Mouse (Mus musculus): ENCODE results near the gene Gapvd1. TPM values are rescaled to one million over a fixed set of nuclear protein-coding genes. Genes with fewer than 3 reads are reported as not detected.

Gene Gapvd1
- total RNA-seq, 2 experiments from 2014 or later = 99.1 to 101 TPM

DNA sequence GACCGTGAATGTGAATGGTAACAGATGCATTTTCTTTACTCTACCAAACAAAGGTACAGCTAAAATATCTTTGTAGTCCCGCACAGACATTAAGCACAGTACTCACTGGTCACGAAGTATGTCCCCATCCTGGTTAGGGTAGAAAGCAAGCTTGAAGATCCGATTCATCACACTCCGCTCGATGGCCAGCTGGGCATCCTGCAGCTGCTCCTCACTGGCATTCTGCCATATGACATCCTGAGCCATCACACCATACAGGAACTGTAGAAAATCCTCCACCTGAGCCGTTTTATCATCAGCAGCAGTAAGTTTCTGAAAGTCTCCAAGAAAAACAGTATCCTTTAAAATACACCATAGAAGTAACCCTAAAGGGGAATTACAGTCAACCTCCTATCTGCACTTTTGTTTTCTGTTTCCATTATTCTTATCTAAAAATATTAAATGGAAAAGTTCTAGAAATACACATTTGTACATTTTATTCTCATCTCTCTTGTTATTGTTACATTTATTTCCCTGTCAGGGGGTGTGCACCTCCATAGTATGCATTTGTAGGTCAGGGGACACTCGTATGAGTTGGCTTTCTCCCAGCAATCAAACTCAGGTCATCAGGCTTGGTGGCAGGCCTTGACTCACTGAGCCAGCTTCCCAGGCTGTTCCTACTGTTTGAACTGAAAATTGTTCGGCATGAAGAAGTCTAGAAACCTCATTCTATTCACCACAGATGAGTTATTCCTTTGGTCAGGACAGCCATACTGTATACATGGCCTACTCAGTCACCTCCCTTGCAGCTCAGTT lies 70.8 kb downstream of the Gapvd1 start:
- no peak for TF ChIP-seq CTCF (IDR thresholded peaks at IDR 0.05)
- no peak overlapping the region for H3K4me3 ChIP-seq
- DNase-seq (ENCODE audit: extremely low spot score in 1 of 2, low spot score in 2 of 2) = no peak
- H3K27ac ChIP-seq = no peak overlapping the region
- intact Hi-C loops (cut with DNase I) = no loop called here

DNA sequence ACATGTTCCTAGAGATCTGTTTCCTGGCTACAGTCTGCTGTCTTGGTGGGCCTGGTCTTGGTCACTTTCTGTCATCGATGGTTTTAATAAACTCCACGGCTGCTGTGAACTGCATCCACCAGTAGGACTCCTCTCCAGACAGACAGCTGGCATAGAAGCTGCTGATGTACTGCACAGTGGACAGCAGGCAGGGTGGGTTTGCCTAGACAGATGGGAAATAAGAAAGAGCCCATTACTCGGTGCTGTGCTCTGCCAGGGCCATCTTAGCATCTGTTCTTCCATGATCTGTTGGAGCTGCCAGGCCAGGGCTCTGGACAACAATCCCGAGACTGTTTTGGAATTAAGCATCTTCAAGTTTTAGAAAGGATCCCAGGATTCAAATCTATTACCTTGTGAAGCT lies 77.1 kb downstream of the Gapvd1 start:
- no peak overlapping the region for H3K27ac ChIP-seq

DNA sequence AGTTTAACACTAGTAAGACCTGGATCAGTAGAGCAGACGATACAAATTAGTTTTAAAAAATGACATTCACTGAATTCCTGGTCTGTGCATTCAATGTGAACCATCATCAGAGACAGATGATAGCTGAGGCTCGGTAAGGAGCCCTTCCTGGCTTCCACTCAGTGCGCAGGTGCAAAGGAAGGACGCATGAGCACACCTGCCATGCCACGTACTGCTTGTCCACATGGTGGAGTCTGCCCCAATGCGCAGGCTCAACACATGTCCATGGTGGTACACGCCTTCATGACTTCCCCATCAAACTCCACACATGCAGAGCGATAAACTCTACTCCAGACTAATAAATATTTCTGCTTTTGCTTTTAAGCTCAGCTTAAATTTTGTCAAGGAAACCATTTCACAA lies 78.0 kb downstream of the Gapvd1 start:
- Histone ChIP-seq H3K27ac (no peak overlapping the region), H3K4me3 (no peak overlapping the region)
- no peak for DNase-seq (ENCODE audit: extremely low spot score in 1 of 2, low spot score in 2 of 2)
- intact Hi-C loops (cut with DNase I) = no loop called here
- TF ChIP-seq CTCF (IDR thresholded peaks at IDR 0.05) = no peak

More for the DNA sequence above, 77.1 kb downstream of the Gapvd1 start:
- H3K4me3 ChIP-seq = no peak overlapping the region
- intact Hi-C loops (cut with DNase I) = no loop called here
- no peak for TF ChIP-seq CTCF (IDR thresholded peaks at IDR 0.05)
- no peak for DNase-seq (ENCODE audit: extremely low spot score in 1 of 2, low spot score in 2 of 2)

DNA sequence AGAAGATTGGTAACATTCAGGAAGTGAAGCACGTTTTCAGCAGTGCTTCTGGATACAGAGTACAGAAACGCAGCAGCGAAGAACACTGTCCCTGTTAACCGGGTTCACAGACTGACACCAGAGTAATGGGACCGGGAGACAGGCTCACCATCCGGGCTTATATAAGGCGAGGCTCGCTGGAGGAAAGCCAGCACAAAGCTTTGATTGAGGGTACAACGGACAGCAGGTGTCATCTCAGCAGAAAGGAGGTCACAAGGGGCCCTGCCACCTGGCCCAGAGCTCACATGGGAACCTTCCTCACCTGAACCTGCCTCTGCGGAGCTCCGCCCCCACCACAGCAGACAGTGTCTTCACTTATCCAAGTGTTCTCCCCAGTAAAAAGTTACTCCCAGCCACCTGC lies 81.2 kb downstream of the Gapvd1 start:
- intact Hi-C loops (cut with DNase I) = no loop called here
- no peak for TF ChIP-seq CTCF (IDR thresholded peaks at IDR 0.05)
- DNase-seq (ENCODE audit: extremely low spot score in 1 of 2, low spot score in 2 of 2) = no peak
- H3K4me3 ChIP-seq = no peak overlapping the region
- no peak overlapping the region for H3K27ac ChIP-seq

DNA sequence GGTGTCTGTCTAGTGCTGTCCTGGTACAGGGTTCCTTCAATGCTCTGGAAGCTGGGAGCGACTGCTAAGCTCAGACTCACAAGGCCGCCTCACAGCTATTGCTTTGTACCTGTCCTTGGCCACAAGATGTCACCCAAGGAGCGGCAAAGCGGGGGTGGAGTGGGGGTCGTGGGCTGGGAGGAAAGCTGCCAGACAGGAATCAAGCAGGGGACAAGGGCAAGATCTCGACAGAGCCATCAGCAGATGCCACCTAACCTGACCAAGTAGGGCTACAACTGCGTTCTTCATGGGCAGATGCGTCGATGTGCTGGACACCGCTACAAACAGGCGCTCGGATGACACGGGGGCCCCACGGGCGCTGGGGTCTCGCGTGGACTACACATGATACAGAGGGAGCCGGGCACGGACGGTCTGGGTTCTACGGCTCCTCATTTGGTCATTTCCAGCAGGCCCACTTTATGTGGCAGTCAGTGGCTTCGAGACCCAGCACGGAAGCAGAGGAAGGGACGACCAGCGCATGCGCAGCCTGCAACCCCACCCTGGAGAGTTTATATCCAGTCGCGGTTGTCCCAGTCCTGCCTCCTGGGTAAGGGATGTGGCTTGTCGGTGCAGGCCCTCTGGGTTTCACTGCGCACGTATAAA lies 83.5 kb downstream of the Gapvd1 start:
- intact Hi-C loops (cut with DNase I) = no loop called here
- TF ChIP-seq CTCF (IDR thresholded peaks at IDR 0.05) = peak; percentile 46
- Histone ChIP-seq H3K4me3 (peak overlapping the region; percentile 52), H3K27ac (peak overlapping the region; percentile 80)
- peak; percentile 37 to 49 for DNase-seq (ENCODE audit: extremely low spot score in 1 of 2, low spot score in 2 of 2)

DNA sequence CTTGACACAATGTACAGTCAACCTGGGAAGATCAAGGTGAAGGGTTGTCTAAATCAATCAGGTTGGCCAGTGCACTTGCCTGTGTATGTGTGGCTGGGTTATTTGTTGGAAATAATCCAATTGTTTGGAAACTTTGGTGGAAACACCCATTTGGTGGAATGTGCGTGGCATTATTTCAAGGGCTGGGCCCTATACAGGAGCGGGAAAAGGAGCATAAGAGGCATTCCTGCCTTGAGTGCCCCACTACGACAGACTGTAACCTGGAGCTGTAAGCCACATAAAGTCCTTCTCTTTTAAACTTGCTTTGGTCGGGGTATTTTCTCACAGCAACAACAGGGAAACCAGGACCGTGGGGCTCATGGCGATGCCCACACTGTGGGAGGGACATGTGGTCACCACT lies 84.6 kb downstream of the Gapvd1 start:
- no peak for TF ChIP-seq CTCF (IDR thresholded peaks at IDR 0.05)
- intact Hi-C loops (cut with DNase I) = no loop called here
- H3K27ac ChIP-seq = no peak overlapping the region
- H3K4me3 ChIP-seq = no peak overlapping the region
- no peak for DNase-seq (ENCODE audit: extremely low spot score in 1 of 2, low spot score in 2 of 2)

DNA sequence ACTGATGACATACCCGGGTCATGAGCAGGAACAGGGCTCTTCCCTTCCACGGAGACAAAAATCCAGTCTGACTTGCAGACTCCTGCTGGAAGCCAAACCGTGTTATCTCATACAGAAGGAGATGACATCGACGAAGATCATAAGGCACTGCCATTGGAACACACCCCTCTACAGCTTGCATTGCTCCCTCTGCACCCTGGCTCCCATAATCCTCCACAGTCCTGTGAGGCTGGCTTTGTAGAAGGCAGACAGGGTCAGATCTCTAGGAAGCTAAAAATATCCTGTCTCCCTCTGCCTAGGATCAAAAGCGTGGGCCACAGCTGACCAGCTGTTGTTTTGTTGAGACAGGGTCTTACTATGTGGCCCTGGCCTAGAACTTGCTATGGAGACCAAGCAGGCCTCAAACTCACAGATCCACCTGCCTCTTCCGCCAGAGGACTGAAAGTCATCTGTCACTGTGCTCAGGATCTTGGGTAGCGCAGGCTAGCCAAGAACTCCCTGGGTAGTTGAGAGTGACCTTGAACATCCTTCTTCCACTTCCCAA lies 85.8 kb downstream of the Gapvd1 start:
- intact Hi-C loops (cut with DNase I) = no loop called here
- Histone ChIP-seq H3K27ac (no peak overlapping the region), H3K4me3 (no peak overlapping the region)
- TF ChIP-seq CTCF (IDR thresholded peaks at IDR 0.05) = no peak
- no peak for DNase-seq (ENCODE audit: extremely low spot score in 1 of 2, low spot score in 2 of 2)

DNA sequence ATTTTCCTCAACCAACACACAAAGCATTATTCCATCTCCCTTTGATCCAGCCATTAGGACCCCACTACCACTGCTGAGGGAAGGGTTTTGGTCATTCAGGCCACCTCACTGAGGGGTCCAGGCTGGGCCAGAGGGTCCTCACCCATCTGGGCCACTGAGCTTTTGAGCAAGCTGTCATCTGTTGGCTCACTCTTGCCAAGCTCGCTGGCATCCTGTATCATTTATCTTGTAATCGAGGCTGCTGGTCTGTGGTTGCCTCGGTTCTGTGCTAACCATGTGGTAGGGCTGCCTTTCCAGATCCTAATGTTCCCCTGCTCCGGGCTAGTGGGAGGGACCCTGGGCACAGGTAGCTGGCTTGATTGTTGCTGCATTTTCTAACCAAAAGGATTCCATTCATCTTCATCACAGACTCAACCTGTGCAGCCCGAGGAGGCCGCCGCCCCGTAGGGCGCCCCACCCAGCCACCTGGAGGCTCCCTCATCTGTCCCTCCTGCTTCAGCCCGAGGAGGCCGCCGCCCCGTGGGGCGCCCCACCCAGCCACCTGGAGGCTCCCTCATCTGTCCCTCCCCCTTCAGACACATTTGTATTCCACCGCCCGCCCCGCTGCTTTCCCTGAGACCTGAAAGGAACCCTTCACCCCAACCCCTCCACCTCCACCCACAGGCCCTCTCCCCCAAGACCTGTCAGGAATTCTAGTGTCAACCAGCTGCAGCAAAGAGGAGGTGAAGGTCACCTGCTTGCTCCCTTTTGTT lies 86.4 kb downstream of the Gapvd1 start:
- H3K4me3 ChIP-seq = no peak overlapping the region
- no peak for DNase-seq (ENCODE audit: extremely low spot score in 1 of 2, low spot score in 2 of 2)
- intact Hi-C loops (cut with DNase I) = no loop called here
- no peak for TF ChIP-seq CTCF (IDR thresholded peaks at IDR 0.05)
- H3K27ac ChIP-seq = no peak overlapping the region

DNA sequence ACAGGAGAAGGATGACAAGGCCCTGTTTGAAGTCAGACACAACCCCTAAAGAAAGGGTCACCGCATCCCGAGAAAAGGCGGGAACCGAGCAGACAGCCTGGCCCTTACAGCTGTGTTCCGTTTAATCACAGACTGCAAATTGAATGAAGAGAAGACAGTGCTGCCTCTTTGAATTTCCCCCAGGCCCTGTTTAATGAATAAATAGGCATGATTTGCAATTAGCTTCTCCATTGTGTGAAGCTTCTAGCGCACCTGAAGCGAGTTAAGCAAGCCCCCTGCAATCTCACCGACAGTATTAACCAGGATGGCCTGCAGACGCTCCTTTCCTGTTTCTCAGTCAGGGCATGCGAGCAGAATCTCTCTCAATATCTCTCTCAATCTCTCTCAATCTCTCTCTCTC lies 87.2 kb downstream of the Gapvd1 start:
- Histone ChIP-seq H3K4me3 (no peak overlapping the region), H3K27ac (no peak overlapping the region)
- no peak for TF ChIP-seq CTCF (IDR thresholded peaks at IDR 0.05)
- intact Hi-C loops (cut with DNase I) = no loop called here
- DNase-seq (ENCODE audit: extremely low spot score in 1 of 2, low spot score in 2 of 2) = no peak

DNA sequence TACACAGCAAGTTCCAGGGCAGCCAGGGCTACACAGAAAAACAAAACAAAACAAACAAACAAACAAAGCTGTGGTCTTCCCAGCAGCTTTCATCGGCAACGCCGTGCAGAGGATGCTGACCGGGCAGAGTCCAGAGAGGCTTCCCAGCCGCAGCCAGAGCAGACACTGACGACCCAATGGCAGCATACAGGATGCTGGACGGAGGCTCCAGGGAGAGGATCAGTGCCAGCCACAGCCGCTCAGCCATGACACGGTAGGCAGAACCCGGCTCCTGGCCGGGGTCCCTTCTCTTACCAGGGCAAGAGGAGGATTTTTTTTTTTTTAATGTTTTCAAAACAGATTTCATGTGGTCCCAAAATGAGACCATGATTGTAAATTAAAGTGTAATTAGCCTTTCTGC lies 107.6 kb downstream of the Gapvd1 start:
- H3K27ac ChIP-seq = no peak overlapping the region
- TF ChIP-seq CTCF (IDR thresholded peaks at IDR 0.05) = no peak
- intact Hi-C loops (cut with DNase I) = no loop called here
- H3K4me3 ChIP-seq = no peak overlapping the region
- DNase-seq (ENCODE audit: extremely low spot score in 1 of 2, low spot score in 2 of 2) = no peak

DNA sequence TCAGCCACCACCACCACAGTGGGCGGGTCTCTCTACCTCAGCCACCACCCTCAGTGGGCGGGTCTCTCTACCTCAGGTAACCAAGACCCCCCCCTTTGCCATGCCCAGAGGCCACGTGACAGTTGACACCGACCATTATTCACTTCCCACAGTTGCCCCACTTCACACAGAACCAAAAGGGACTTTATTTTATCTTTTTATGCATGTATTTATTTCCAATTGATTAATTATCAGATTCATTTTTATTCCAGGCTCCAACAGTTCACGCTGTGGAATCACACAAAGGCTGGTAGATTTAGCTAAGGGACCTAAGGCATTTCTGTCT lies 108.5 kb downstream of the Gapvd1 start:
- H3K27ac ChIP-seq = no peak overlapping the region
- H3K4me3 ChIP-seq = no peak overlapping the region; the same call in 1 of the 2 replicates
- no peak for DNase-seq (ENCODE audit: extremely low spot score in 1 of 2, low spot score in 2 of 2)
- TF ChIP-seq CTCF (IDR thresholded peaks at IDR 0.05) = no peak
- intact Hi-C loops (cut with DNase I) = no loop called here

All from left cerebral cortex, adult 2 months (tissue).